Mouse (Mus musculus) forebrain, embryonic 14.5 days (tissue): Measurements from ENCODE around the gene Fam240a. TPM values are rescaled to one million over a fixed set of nuclear protein-coding genes. Genes with fewer than 3 reads are reported as not detected.

ENCODE experiments used
- ATAC-seq: fragments of 200-750 bp; cut with Nextera tagmentation; 2 replicates; pipeline ENCODE4 v1.8.0; 2017; ENCODE audit warnings: mild to moderate bottlenecking, moderate library complexity
- DNase-seq: peaks from one replicate; pipeline ENCODE4 v3.0.0-alpha.2; 2015; ENCODE audit warnings: low spot score
- H3K27ac ChIP-seq: fragments of 300-500 bp; sonication (generic); 2 replicates; pipeline ENCODE4 v1.5.1; 2014; ENCODE audit warnings: low read depth, mild to moderate bottlenecking, control low read depth, low read length, moderate library complexity
- H3K27me3 ChIP-seq: fragments of 300-500 bp; sonication (generic); replicated peaks from 2 replicates; pipeline ENCODE4 v1.6.1; 2014; ENCODE audit warnings: low read length, control low read depth, mixed read lengths; ENCODE audit not compliant: control insufficient read depth, insufficient read depth
- H3K36me3 ChIP-seq: fragments of 300-500 bp; sonication (generic); 2 replicates; pipeline ENCODE4 v1.6.1; 2014; ENCODE audit warnings: low read length, control low read depth; ENCODE audit not compliant: control insufficient read depth, insufficient read depth
- H3K4me1 ChIP-seq: fragments of 300-500 bp; sonication (generic); 2 replicates; pipeline ENCODE4 v1.6.1; 2014; ENCODE audit warnings: antibody characterized with exemption, low read length, control low read depth; ENCODE audit not compliant: control insufficient read depth, insufficient read depth
- H3K4me2 ChIP-seq: fragments of 300-500 bp; sonication (generic); 2 replicates; pipeline ENCODE4 v1.6.1; 2014; ENCODE audit warnings: mild to moderate bottlenecking, control low read depth, low read length
- H3K4me3 ChIP-seq: fragments of 300-500 bp; sonication (generic); 2 replicates; pipeline ENCODE4 v1.5.1; 2014; ENCODE audit warnings: low read depth, low read length, control low read depth
- H3K9ac ChIP-seq: fragments of 300-500 bp; sonication (generic); 2 replicates; pipeline ENCODE4 v1.6.1; 2014; ENCODE audit warnings: mild to moderate bottlenecking, low read length, control low read depth, moderate library complexity
- H3K9me3 ChIP-seq: fragments of 300-500 bp; sonication (generic); replicated peaks from 2 replicates; pipeline ENCODE4 v1.6.1; 2016; ENCODE audit warnings: low read length, control low read depth, mixed read lengths; ENCODE audit not compliant: control insufficient read depth
- WGBS: fragments of 180-500 bp; shearing (Covaris S2); extraction: QIAGEN DNeasy Blood & Tissue Kit; methylation state at CpG from one replicate; pipeline ENCODE4 v1.1.7; 2014; 5-methylcytosine and 5-hydroxymethylcytosine counted together
- polyA plus RNA-seq: library from polyadenylated mRNA; unstranded; fragments of >200 nt; fragmentation: Nextera tagmentation; extraction: Ambion mirVana; gene quantifications from 2 replicates; pipeline ENCODE4 v1.2.1, GENCODE M21; 2014

Fam240a gene
- polyA plus RNA-seq, 1 experiment from 2014 or later = not detected

GRCm38 (mm10) chr9:110947900-110948299 lies 31.2 kb upstream of the Fam240a start:
- DNase-seq (no peak), ATAC-seq (no peak)
- Histone ChIP-seq H3K9ac (no peak overlapping the region), H3K36me3 (no peaks in the 10 kb centered on the region), H3K27ac (no peak overlapping the region), H3K4me3 (no peak overlapping the region), H3K27me3 (peaks cover 16% of the 10 kb centered on the region; the same call in 1 of the 2 replicates), H3K4me1 (0 out of 2 replicates have a peak, but pooled peaks cover 6% of the 10 kb centered on the region), H3K4me2 (no peak overlapping the region), H3K9me3 (no peaks in the 10 kb centered on the region)
- 19% methylated on average over 6 of the region's 6 CpGs for WGBS

GRCm38 (mm10) chr9:110947261-110947661 lies 30.6 kb upstream of the Fam240a start:
- H3K9me3 ChIP-seq = no peaks in the 10 kb centered on the region
- peak overlapping the region; percentile 16; the same call in 1 of the 2 replicates for H3K4me2 ChIP-seq
- no peak for ATAC-seq
- H3K9ac ChIP-seq = peak overlapping the region; percentile 17; the same call in 1 of the 2 replicates
- no peaks in the 10 kb centered on the region for H3K36me3 ChIP-seq
- 3% methylated on average over 6 of the region's 6 CpGs for WGBS
- peaks cover 16% of the 10 kb centered on the region; the same call in 1 of the 2 replicates for H3K27me3 ChIP-seq
- DNase-seq = no peak
- H3K4me1 ChIP-seq = 0 out of 2 replicates have a peak, but pooled peaks cover 6% of the 10 kb centered on the region
- H3K4me3 ChIP-seq = no peak overlapping the region
- H3K27ac ChIP-seq = no peak overlapping the region

GRCm38 (mm10) chr9:110946548-110947044 lies 29.9 kb upstream of the Fam240a start:
- no peak for ATAC-seq
- H3K4me2 ChIP-seq = peak overlapping the region; percentile 16; the same call in 1 of the 2 replicates
- H3K27ac ChIP-seq = no peak overlapping the region
- peaks cover 16% of the 10 kb centered on the region; the same call in 1 of the 2 replicates for H3K27me3 ChIP-seq
- no peaks in the 10 kb centered on the region for H3K9me3 ChIP-seq
- no peak for DNase-seq
- 8% methylated on average over 20 of the region's 20 CpGs for WGBS
- no peak overlapping the region for H3K4me3 ChIP-seq
- H3K9ac ChIP-seq = peak overlapping the region; percentile 17; the same call in 1 of the 2 replicates
- no peaks in the 10 kb centered on the region for H3K36me3 ChIP-seq
- 0 out of 2 replicates have a peak, but pooled peaks cover 6% of the 10 kb centered on the region for H3K4me1 ChIP-seq

GRCm38 (mm10) chr9:110945926-110946325 lies 29.3 kb upstream of the Fam240a start, which contains the start of gene Tdgf1:
Tdgf1 (minus strand) TSS chr9:110946158.
- Histone ChIP-seq H3K9me3 (no peaks in the 10 kb centered on the region), H3K4me2 (peak within 1 kb of the TSS; percentile 16; the same call in 1 of the 2 replicates), H3K27ac (no peak within 1 kb of the TSS), H3K27me3 (peaks cover 16% of the 10 kb centered on the region; the same call in 1 of the 2 replicates), H3K9ac (peak within 1 kb of the TSS; percentile 17; the same call in 1 of the 2 replicates), H3K36me3 (no peaks in the 10 kb centered on the region), H3K4me1 (0 out of 2 replicates have a peak, but pooled peaks cover 6% of the 10 kb centered on the region), H3K4me3 (no peak within 1 kb of the TSS)
- no peak for DNase-seq
- no peak for ATAC-seq
- 15% methylated on average over 11 of the region's 11 CpGs for WGBS

- peaks cover 16% of the 10 kb centered on the region; the same call in 1 of the 2 replicates for H3K27me3 ChIP-seq
- H3K9me3 ChIP-seq = no peaks in the 10 kb centered on the region
- H3K4me2 ChIP-seq = no peak overlapping the region
- H3K27ac ChIP-seq = no peak overlapping the region
- H3K4me1 ChIP-seq = 0 out of 2 replicates have a peak, but pooled peaks cover 6% of the 10 kb centered on the region
- no peak overlapping the region for H3K9ac ChIP-seq
- DNase-seq = no peak
- H3K4me3 ChIP-seq = no peak overlapping the region
- no peak for ATAC-seq
- no peaks in the 10 kb centered on the region for H3K36me3 ChIP-seq
- WGBS = 29% methylated on average over 18 of the region's 18 CpGs
These were observed 28.7 kb upstream of the Fam240a start for GRCm38 (mm10) chr9:110945343-110945742.

GRCm38 (mm10) chr9:110944265-110944664 lies 27.6 kb upstream of the Fam240a start:
- Histone ChIP-seq H3K4me3 (no peak overlapping the region), H3K27ac (no peak overlapping the region), H3K9me3 (no peaks in the 10 kb centered on the region), H3K36me3 (no peaks in the 10 kb centered on the region), H3K4me1 (0 out of 2 replicates have a peak, but pooled peaks cover 6% of the 10 kb centered on the region), H3K27me3 (peaks cover 16% of the 10 kb centered on the region; the same call in 1 of the 2 replicates), H3K4me2 (no peak overlapping the region), H3K9ac (no peak overlapping the region)
- ATAC-seq (no peak), DNase-seq (no peak)
- 34% methylated on average over 13 of the region's 13 CpGs for WGBS

GRCm38 (mm10) chr9:110937506-110938490 lies 21.1 kb upstream of the Fam240a start:
- Histone ChIP-seq H3K36me3 (no peaks in the 10 kb centered on the region), H3K4me3 (no peak overlapping the region), H3K27me3 (no peaks in the 10 kb centered on the region), H3K9ac (no peak overlapping the region), H3K4me2 (no peak overlapping the region), H3K9me3 (no peaks in the 10 kb centered on the region), H3K27ac (no peak overlapping the region), H3K4me1 (no peaks in the 10 kb centered on the region)
- WGBS = 84% methylated on average over 12 of the region's 12 CpGs
- ATAC-seq (no peak), DNase-seq (no peak)

- WGBS = 84% methylated on average over 7 of the region's 7 CpGs
- no peaks in the 10 kb centered on the region for H3K36me3 ChIP-seq
- no peaks in the 10 kb centered on the region for H3K27me3 ChIP-seq
- no peak overlapping the region for H3K27ac ChIP-seq
- no peak overlapping the region for H3K4me2 ChIP-seq
- H3K4me3 ChIP-seq = no peak overlapping the region
- ATAC-seq (no peak), DNase-seq (no peak)
- H3K4me1 ChIP-seq = no peaks in the 10 kb centered on the region
- H3K9me3 ChIP-seq = no peaks in the 10 kb centered on the region
- no peak overlapping the region for H3K9ac ChIP-seq
These were observed 19.3 kb upstream of the Fam240a start for GRCm38 (mm10) chr9:110935941-110936340.
